Mouse (Mus musculus) bone marrow macrophage, adult 2 months (primary cell): ENCODE measurements around the gene Ankzf1.

Experiments used
- CTCF ChIP-seq: IDR thresholded peaks from 2 replicates; pipeline ENCODE4 v1.5.1; 2012; ENCODE audit warnings: low read depth, mild to moderate bottlenecking, low read length, moderate library complexity
- POLR2A ChIP-seq: IDR thresholded peaks from 2 replicates; pipeline ENCODE4 v1.6.1; 2012; ENCODE audit warnings: mild to moderate bottlenecking, low read depth, low read length, borderline replicate concordance

GRCm38 (mm10) chr1:75214442-75214841 is 22.5 kb downstream of the Ankzf1 start:
- TF ChIP-seq CTCF (no peak), POLR2A (no peak)
